Mouse (Mus musculus) erythroblast, embryonic 14.5 days (primary cell): ENCODE measurements around the gene Gm5460.

Source experiments
- GATA1 ChIP-seq: IDR thresholded peaks from 2 replicates; pipeline ENCODE4 v1.6.1; 2012; ENCODE audit warnings: low read length, inconsistent platforms, mixed read lengths
- TAL1 ChIP-seq: IDR thresholded peaks from 3 replicates; pipeline ENCODE4 v1.6.1; 2012; ENCODE audit warnings: low read length, inconsistent platforms, mixed read lengths

DNA sequence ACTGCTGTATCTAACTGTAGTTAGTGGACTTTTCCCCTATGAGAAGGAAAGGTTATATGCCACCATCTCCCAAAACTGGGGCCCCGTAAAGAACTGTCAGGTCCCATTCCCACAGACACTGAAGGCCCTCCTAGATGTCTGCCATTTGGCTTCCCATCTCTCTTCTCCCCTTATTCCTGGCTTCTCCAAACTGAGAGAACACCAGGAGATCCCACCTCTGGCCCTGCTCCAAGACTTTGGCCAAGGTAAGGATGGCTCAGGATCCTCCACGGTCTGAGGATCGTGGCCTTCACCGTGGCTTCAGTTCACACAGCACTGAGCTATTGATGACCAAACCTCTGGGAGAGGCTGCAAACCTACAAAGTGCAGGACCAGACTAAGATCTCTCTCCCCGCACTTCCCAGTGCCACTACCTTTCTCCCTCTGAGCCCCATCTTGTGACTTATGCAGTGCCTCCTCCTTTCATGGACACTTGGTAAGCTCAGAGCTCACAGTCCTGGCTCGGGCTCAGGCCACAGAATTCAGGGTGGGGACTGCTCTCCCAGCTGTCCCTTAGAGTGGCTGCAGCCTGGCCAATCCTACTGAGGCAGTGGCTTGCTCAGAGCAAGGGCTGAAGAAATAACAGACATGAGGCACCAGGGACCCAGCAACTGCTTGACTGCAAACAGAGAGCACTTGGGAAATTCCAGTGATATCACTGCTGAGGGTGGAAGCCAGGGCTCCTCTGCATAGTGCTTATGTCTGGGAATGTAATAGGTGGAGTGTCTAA is 22.9 kb upstream of the Gm5460 start:
- no peak for TF ChIP-seq GATA1
- TF ChIP-seq TAL1: no peak
